Mouse (Mus musculus) C2C12 (cell line): ENCODE measurements at regions not wholly inside any gene's neighbourhood (a gene's known extent, or its start where the extent isn't known, plus 50 kb on each side); places are given as distances from the start of the nearest gene placed in this dataset.

ENCODE experiments used
- CEBPB ChIP-seq: IDR thresholded peaks from one replicate; pipeline ENCODE4 v1.6.1; 2011; ENCODE audit warnings: low read depth, mild to moderate bottlenecking, control low read depth, moderate library complexity
- CTCF ChIP-seq: IDR thresholded peaks from one replicate; pipeline ENCODE4 v1.5.1; 2011; ENCODE audit not compliant: control insufficient read depth, insufficient read depth, insufficient read length

- no peak for TF ChIP-seq CEBPB
- TF ChIP-seq CTCF, result no peak
These were observed 712.1 kb upstream of the Tenm3 start for GRCm38 (mm10) chr8:49555724-49556457.
